Mouse (Mus musculus) lung, postnatal 4 days (tissue): ENCODE results near the gene Ctnnd1.

Source experiments
- DNase-seq, 2 experiments: peaks; one replicate each; pipeline ENCODE4 v3.0.0; 2021

Gene Ctnnd1

GRCm38 (mm10) chr2:84646138-84646537, 4.4 kb downstream of the Ctnnd1 start:
- DNase-seq, result no peak

- no peak for DNase-seq
Observed at GRCm38 (mm10) chr2:84640833-84641232, 9.7 kb downstream of the Ctnnd1 start.

- no peak for DNase-seq
Observed at GRCm38 (mm10) chr2:84638428-84639220, 11.9 kb downstream of the Ctnnd1 start.

GRCm38 (mm10) chr2:84637452-84638165, 13.0 kb downstream of the Ctnnd1 start:
- DNase-seq, result peak; percentile 44 to 48

GRCm38 (mm10) chr2:84636231-84636741, 14.3 kb downstream of the Ctnnd1 start:
- peak; percentile 48 to 52 for DNase-seq

GRCm38 (mm10) chr2:84635611-84636010, 15.0 kb downstream of the Ctnnd1 start:
- DNase-seq, result peak; percentile 94 to 97

GRCm38 (mm10) chr2:84634934-84635482, 15.6 kb downstream of the Ctnnd1 start:
- peak; percentile 29 to 48 for DNase-seq

- DNase-seq, result peak in 1 of 2 experiments; percentile 9
Observed at GRCm38 (mm10) chr2:84634006-84634405, 16.6 kb downstream of the Ctnnd1 start.

- peak; percentile 35 to 50 for DNase-seq
Observed at GRCm38 (mm10) chr2:84632999-84633398, 17.6 kb downstream of the Ctnnd1 start.

- DNase-seq, result no peak
Observed at GRCm38 (mm10) chr2:84632001-84632400, 18.6 kb downstream of the Ctnnd1 start.

- no peak for DNase-seq
Observed at GRCm38 (mm10) chr2:84627036-84627435, 23.5 kb downstream of the Ctnnd1 start.

GRCm38 (mm10) chr2:84626366-84626975, 24.1 kb downstream of the Ctnnd1 start:
- no peak for DNase-seq

GRCm38 (mm10) chr2:84624201-84624600, 26.4 kb downstream of the Ctnnd1 start:
- DNase-seq, result no peak

- no peak for DNase-seq
Observed at GRCm38 (mm10) chr2:84623428-84624119, 27.0 kb downstream of the Ctnnd1 start.

GRCm38 (mm10) chr2:84622668-84623067, 27.9 kb downstream of the Ctnnd1 start:
- no peak for DNase-seq

GRCm38 (mm10) chr2:84619646-84620340, 30.8 kb downstream of the Ctnnd1 start:
- DNase-seq, result no peak

- no peak for DNase-seq
Observed at GRCm38 (mm10) chr2:84618914-84619313, 31.7 kb downstream of the Ctnnd1 start.

GRCm38 (mm10) chr2:84617637-84618515, 32.7 kb downstream of the Ctnnd1 start:
- DNase-seq, result peak in 1 of 2 experiments; percentile 56

GRCm38 (mm10) chr2:84612764-84613163, 37.8 kb downstream of the Ctnnd1 start:
- no peak for DNase-seq

- DNase-seq, result no peak
Observed at GRCm38 (mm10) chr2:84607842-84608241, 42.7 kb downstream of the Ctnnd1 start.

GRCm38 (mm10) chr2:84600977-84601376, 49.6 kb downstream of the Ctnnd1 start:
- DNase-seq, result no peak
